Mouse (Mus musculus) erythroblast, embryonic 14.5 days (primary cell): ENCODE measurements at regions not wholly inside any gene's neighbourhood (a gene's known extent, or its start where the extent isn't known, plus 50 kb on each side); places are given as distances from the start of the nearest gene placed in this dataset.

Experiments
- GATA1 ChIP-seq: IDR thresholded peaks from 2 replicates; pipeline ENCODE4 v1.6.1; 2012; ENCODE audit warnings: low read length, inconsistent platforms, mixed read lengths
- TAL1 ChIP-seq: IDR thresholded peaks from 3 replicates; pipeline ENCODE4 v1.6.1; 2012; ENCODE audit warnings: low read length, inconsistent platforms, mixed read lengths

- TF ChIP-seq TAL1, result no peak
- TF ChIP-seq GATA1, result no peak
Observed at GRCm38 (mm10) chr17:27332076-27332475, 127.8 kb upstream of the Lemd2 start.
